Mouse (Mus musculus) liver, embryonic 14.5 days (tissue): Measurements from ENCODE around the gene Ndc80. TPM values are rescaled to one million over a fixed set of nuclear protein-coding genes. Genes with fewer than 3 reads are reported as not detected.
"Not testable (repeated sequence)": the region's sequence is repeated elsewhere in the genome, so short reads cannot be mapped to it uniquely, and the experiment has no call there.

Experiments used
- ATAC-seq: fragments of 200-750 bp; cut with Nextera tagmentation; 2 replicates; pipeline ENCODE4 v1.8.0; 2017; ENCODE audit warnings: moderate number of reproducible peaks, mild to moderate bottlenecking, moderate library complexity; ENCODE audit not compliant: insufficient read depth
- DNase-seq, 3 experiments: peaks; one replicate each; pipeline ENCODE4 v3.0.0-alpha.2; 2012 to 2013; ENCODE audit warnings: low read depth in 3 of 3, low spot score in 3 of 3
- H3K27ac ChIP-seq: fragments of 300-500 bp; sonication (generic); 2 replicates; pipeline ENCODE4 v1.5.1; 2014; ENCODE audit warnings: moderate library complexity, mild to moderate bottlenecking, control low read depth, inconsistent platforms
- H3K27me3 ChIP-seq: fragments of 300-500 bp; sonication (generic); 2 replicates; pipeline ENCODE4 v1.6.1; 2014; ENCODE audit warnings: mild to moderate bottlenecking, low read length, moderate library complexity; ENCODE audit not compliant: control insufficient read depth, insufficient read depth
- H3K36me3 ChIP-seq: fragments of 300-500 bp; sonication (generic); replicated peaks from 2 replicates; pipeline ENCODE4 v1.6.1; 2014; ENCODE audit warnings: low read depth; ENCODE audit not compliant: control insufficient read depth, insufficient read depth
- H3K4me1 ChIP-seq, 2 experiments: fragments of 200-500 bp in 1 of 2; fragments of 300-500 bp in 1 of 2; sonication (generic) in 1 of 2; replicated peaks; 2 replicates each; pipeline ENCODE4 v1.6.1; 2012 to 2014; ENCODE audit warnings: antibody characterized with exemption in 1 of 2, inconsistent platforms in 1 of 2, low read length in 1 of 2; ENCODE audit not compliant: control insufficient read depth in 2 of 2, insufficient read depth in 2 of 2
- H3K4me2 ChIP-seq: fragments of 300-500 bp; sonication (generic); 2 replicates; pipeline ENCODE4 v1.6.1; 2014; ENCODE audit warnings: low read depth, mild to moderate bottlenecking, control low read depth, moderate library complexity
- H3K4me3 ChIP-seq, 2 experiments: fragments of 200-500 bp in 1 of 2; fragments of 300-500 bp in 1 of 2; sonication (generic) in 1 of 2; 2 replicates each; pipeline ENCODE4 v1.5.1; 2012 to 2014; ENCODE audit warnings: low read depth in 2 of 2, low read length in 2 of 2, mild to moderate bottlenecking in 2 of 2, control low read depth in 1 of 2, inconsistent platforms in 1 of 2, moderate library complexity in 1 of 2; ENCODE audit not compliant: insufficient read depth in 1 of 2
- H3K9ac ChIP-seq: fragments of 300-500 bp; sonication (generic); replicated peaks from 2 replicates; pipeline ENCODE4 v1.6.1; 2014; ENCODE audit warnings: mild to moderate bottlenecking, control low read depth, moderate library complexity
- H3K9me3 ChIP-seq: fragments of 300-500 bp; sonication (generic); 2 replicates; pipeline ENCODE4 v1.6.1; 2016; ENCODE audit warnings: low read length, mixed read lengths; ENCODE audit not compliant: control insufficient read depth
- CTCF ChIP-seq: IDR thresholded peaks from 2 replicates; pipeline ENCODE4 v1.5.1; 2016; ENCODE audit warnings: antibody characterized with exemption, low read depth, control low read depth
- EP300 ChIP-seq: IDR thresholded peaks from 2 replicates; pipeline ENCODE4 v1.6.1; 2016; ENCODE audit warnings: antibody characterized with exemption, low read depth
- WGBS: fragments of 180-500 bp; shearing (Covaris S2); extraction: QIAGEN DNeasy Blood & Tissue Kit; methylation state at CpG from one replicate; pipeline ENCODE4 v1.1.7; 2014; ENCODE audit not compliant: insufficient replicate concordance; 5-methylcytosine and 5-hydroxymethylcytosine counted together
- polyA plus RNA-seq, 2 experiments: library from polyadenylated mRNA; depleted of rRNA in 1 of 2; stranded (reverse) in 1 of 2; unstranded in 1 of 2; fragments of >200 nt; fragmentation: Nextera tagmentation in 1 of 2; extraction: Ambion mirVana in 1 of 2; gene quantifications; 2 replicates each; pipeline versions ENCODE4 v1.2.1 to v1.2.3; 2012 to 2014

Gene Ndc80
- polyA plus RNA-seq, 2 experiments, result 16.1 to 34.2 TPM

GRCm38 (mm10) chr17:71551350-71551749 lies 24.7 kb upstream of the Ndc80 start:
- no peaks in the 10 kb centered on the region for H3K9me3 ChIP-seq
- H3K4me3 ChIP-seq, result peak overlapping the region; percentile 3 to 54; a peak in 3 of 4 replicates
- ATAC-seq (no peak), DNase-seq (no peak)
- no peak for TF ChIP-seq CTCF
- TF ChIP-seq EP300, result no peak
- peak overlapping the region; percentile 79 for H3K4me2 ChIP-seq
- H3K4me1 ChIP-seq, result peaks cover 4 to 6% of the 10 kb centered on the region in 2 experiments
- H3K9ac ChIP-seq, result no peak overlapping the region; the same call in 1 of the 2 replicates
- no peaks in the 10 kb centered on the region for H3K36me3 ChIP-seq
- 8% methylated on average over 6 of the region's 6 CpGs for WGBS
- H3K27me3 ChIP-seq, result peaks cover 31% of the 10 kb centered on the region
- H3K27ac ChIP-seq, result no peak overlapping the region

GRCm38 (mm10) chr17:71548586-71548985 lies 21.9 kb upstream of the Ndc80 start:
- H3K9me3 ChIP-seq, result no peaks in the 10 kb centered on the region
- peaks cover 4 to 6% of the 10 kb centered on the region in 2 experiments for H3K4me1 ChIP-seq
- no peak for TF ChIP-seq EP300
- TF ChIP-seq CTCF, result peak; percentile 60; the same call in 1 of the 2 replicates
- no peak overlapping the region for H3K9ac ChIP-seq
- no peak overlapping the region for H3K4me2 ChIP-seq
- H3K27me3 ChIP-seq, result peaks cover 24% of the 10 kb centered on the region
- no peak overlapping the region for H3K27ac ChIP-seq
- H3K4me3 ChIP-seq, result no peak overlapping the region
- no peak for ATAC-seq
- WGBS, result 0% methylated on average over 1 of the region's 1 CpGs
- H3K36me3 ChIP-seq, result no peaks in the 10 kb centered on the region
- DNase-seq, result no peak

- H3K4me1 ChIP-seq, result no peaks in the 10 kb centered on the region
- no peak for TF ChIP-seq CTCF
- no peak for TF ChIP-seq EP300
- H3K4me3 ChIP-seq, result no peak overlapping the region
- H3K27me3 ChIP-seq, result no peaks in the 10 kb centered on the region
- H3K36me3 ChIP-seq, result no peaks in the 10 kb centered on the region
- no peak overlapping the region for H3K27ac ChIP-seq
- DNase-seq (no peak), ATAC-seq (no peak)
- H3K9me3 ChIP-seq, result no peaks in the 10 kb centered on the region
- H3K4me2 ChIP-seq, result no peak overlapping the region
- no peak overlapping the region for H3K9ac ChIP-seq
- 47% methylated on average over 3 of the region's 3 CpGs for WGBS
Observed at GRCm38 (mm10) chr17:71537164-71537563, 10.5 kb upstream of the Ndc80 start.

- H3K9ac ChIP-seq, H3K4me3 ChIP-seq, H3K4me2 ChIP-seq, H3K36me3 ChIP-seq, H3K27me3 ChIP-seq, H3K4me1 ChIP-seq, H3K9me3 ChIP-seq, H3K27ac ChIP-seq, ATAC-seq, DNase-seq: not testable (repeated sequence)
- WGBS, result 70% methylated on average over 1 of the region's 1 CpGs
Observed at GRCm38 (mm10) chr17:71535595-71535994, 8.9 kb upstream of the Ndc80 start.

- no peak overlapping the region for H3K27ac ChIP-seq
- H3K4me2 ChIP-seq, result peak overlapping the region; percentile 81; the same call in 1 of the 2 replicates
- DNase-seq (no peak), ATAC-seq (no peak)
- H3K27me3 ChIP-seq, result no peaks in the 10 kb centered on the region
- no peak for TF ChIP-seq EP300
- no peak for TF ChIP-seq CTCF
- no peak overlapping the region; a peak in 1 of 4 replicates for H3K4me3 ChIP-seq
- peaks cover 7% of the 10 kb centered on the region for H3K36me3 ChIP-seq
- H3K9me3 ChIP-seq, result no peaks in the 10 kb centered on the region
- H3K9ac ChIP-seq, result no peak overlapping the region
- H3K4me1 ChIP-seq, result peaks cover 9 to 14% of the 10 kb centered on the region in 2 experiments
Observed at GRCm38 (mm10) chr17:71528042-71528441, 1.4 kb upstream of the Ndc80 start.
